Mouse (Mus musculus): ENCODE data around the gene Aprt. TPM values are rescaled to one million over a fixed set of nuclear protein-coding genes. Genes with fewer than 3 reads are reported as not detected.

Gene Aprt
- total RNA-seq, 1 experiment: 400 TPM

- Histone ChIP-seq H3K4me3 (ENCODE audit: insufficient read depth in 1 of 2, low read depth in 1 of 2, low read length in 2 of 2, poor library complexity in 1 of 2, severe bottlenecking in 1 of 2) (no peak overlapping the region), H3K27ac (ENCODE audit: insufficient read depth, low read depth, low read length, poor library complexity, severe bottlenecking) (no peak overlapping the region), H3K9ac (ENCODE audit: insufficient read depth, low read depth, low read length, poor library complexity, severe bottlenecking) (no peak overlapping the region), H3K9me3 (ENCODE audit: control insufficient read depth, insufficient read depth, low read depth, low read length) (no peaks in the 10 kb centered on the region), H3K4me1 (ENCODE audit: control insufficient read depth in 2 of 2, insufficient read depth in 2 of 2, low read length in 2 of 2, poor library complexity in 1 of 2) (peaks cover under 1 to 12% of the 10 kb centered on the region in 2 experiments; a peak in 3 of 4 replicates), H3K36me3 (ENCODE audit: control insufficient read depth, insufficient read depth, low read length, poor library complexity, severe bottlenecking) (peaks cover 9% of the 10 kb centered on the region; the same call in 1 of the 2 replicates)
- in situ Hi-C loops (cut with MboI; ENCODE audit: low sequenced_read_pairs in 2 of 2, unreplicated experiment in 2 of 2): no loop called here
- DNase-seq (ENCODE audit: low read depth, low spot score): no peak
- TF ChIP-seq ZC3H11A (IDR thresholded peaks at IDR 0.05; ENCODE audit: borderline replicate concordance, low read depth, low read length) (no peak), ZNF384 (IDR thresholded peaks at IDR 0.05; ENCODE audit: low read depth, low read length) (no peak), HCFC1 (IDR thresholded peaks at IDR 0.05; ENCODE audit: borderline replicate concordance, insufficient read depth, low read length) (no peak), CHD2 (IDR thresholded peaks at IDR 0.05; ENCODE audit: low read depth, low read length) (no peak), MAFK (IDR thresholded peaks at IDR 0.05; ENCODE audit: insufficient read depth, low read depth, low read length) (no peak)
Measured at GRCm38 (mm10) chr8:122531312-122531711, 45.4 kb downstream of the Aprt start.

- no peak overlapping the region for H3K9ac ChIP-seq (ENCODE audit: insufficient read depth, low read depth, low read length, poor library complexity, severe bottlenecking)
- no peak overlapping the region for H3K4me3 ChIP-seq (ENCODE audit: insufficient read depth in 1 of 2, low read depth in 1 of 2, low read length in 2 of 2, poor library complexity in 1 of 2, severe bottlenecking in 1 of 2)
- peaks cover 7% of the 10 kb centered on the region; the same call in 1 of the 2 replicates for H3K36me3 ChIP-seq (ENCODE audit: control insufficient read depth, insufficient read depth, low read length, poor library complexity, severe bottlenecking)
- TF ChIP-seq HCFC1 (IDR thresholded peaks at IDR 0.05; ENCODE audit: borderline replicate concordance, insufficient read depth, low read length): no peak
- TF ChIP-seq ZC3H11A (IDR thresholded peaks at IDR 0.05; ENCODE audit: borderline replicate concordance, low read depth, low read length): no peak
- TF ChIP-seq CHD2 (IDR thresholded peaks at IDR 0.05; ENCODE audit: low read depth, low read length): no peak
- no peak for TF ChIP-seq MAFK (IDR thresholded peaks at IDR 0.05; ENCODE audit: insufficient read depth, low read depth, low read length)
- no peak for TF ChIP-seq ZNF384 (IDR thresholded peaks at IDR 0.05; ENCODE audit: low read depth, low read length)
- in situ Hi-C loops (cut with MboI; ENCODE audit: low sequenced_read_pairs in 2 of 2, unreplicated experiment in 2 of 2): no loop called here
- H3K9me3 ChIP-seq (ENCODE audit: control insufficient read depth, insufficient read depth, low read depth, low read length): no peaks in the 10 kb centered on the region
- peaks cover 15 to 33% of the 10 kb centered on the region in 2 experiments for H3K4me1 ChIP-seq (ENCODE audit: control insufficient read depth in 2 of 2, insufficient read depth in 2 of 2, low read length in 2 of 2, poor library complexity in 1 of 2)
- no peak overlapping the region for H3K27ac ChIP-seq (ENCODE audit: insufficient read depth, low read depth, low read length, poor library complexity, severe bottlenecking)
- DNase-seq (ENCODE audit: low read depth, low spot score): no peak
Measured at GRCm38 (mm10) chr8:122529159-122529558, 47.5 kb downstream of the Aprt start.

GRCm38 (mm10) chr8:122527937-122528336 lies 48.8 kb downstream of the Aprt start:
- no peak for DNase-seq (ENCODE audit: low read depth, low spot score)
- no peak overlapping the region for H3K4me3 ChIP-seq (ENCODE audit: insufficient read depth in 1 of 2, low read depth in 1 of 2, low read length in 2 of 2, poor library complexity in 1 of 2, severe bottlenecking in 1 of 2)
- peaks cover 16 to 33% of the 10 kb centered on the region in 2 experiments for H3K4me1 ChIP-seq (ENCODE audit: control insufficient read depth in 2 of 2, insufficient read depth in 2 of 2, low read length in 2 of 2, poor library complexity in 1 of 2)
- H3K36me3 ChIP-seq (ENCODE audit: control insufficient read depth, insufficient read depth, low read length, poor library complexity, severe bottlenecking): peaks cover 7% of the 10 kb centered on the region; the same call in 1 of the 2 replicates
- no peak overlapping the region for H3K27ac ChIP-seq (ENCODE audit: insufficient read depth, low read depth, low read length, poor library complexity, severe bottlenecking)
- no peak overlapping the region for H3K9ac ChIP-seq (ENCODE audit: insufficient read depth, low read depth, low read length, poor library complexity, severe bottlenecking)
- no peak for TF ChIP-seq MAFK (IDR thresholded peaks at IDR 0.05; ENCODE audit: insufficient read depth, low read depth, low read length)
- TF ChIP-seq CHD2 (IDR thresholded peaks at IDR 0.05; ENCODE audit: low read depth, low read length): no peak
- no peak for TF ChIP-seq HCFC1 (IDR thresholded peaks at IDR 0.05; ENCODE audit: borderline replicate concordance, insufficient read depth, low read length)
- TF ChIP-seq ZNF384 (IDR thresholded peaks at IDR 0.05; ENCODE audit: low read depth, low read length): no peak
- TF ChIP-seq ZC3H11A (IDR thresholded peaks at IDR 0.05; ENCODE audit: borderline replicate concordance, low read depth, low read length): no peak
- in situ Hi-C loops (cut with MboI; ENCODE audit: low sequenced_read_pairs in 2 of 2, unreplicated experiment in 2 of 2): no loop called here
- no peaks in the 10 kb centered on the region for H3K9me3 ChIP-seq (ENCODE audit: control insufficient read depth, insufficient read depth, low read depth, low read length)

- no peak overlapping the region for H3K9ac ChIP-seq (ENCODE audit: insufficient read depth, low read depth, low read length, poor library complexity, severe bottlenecking)
- in situ Hi-C loops (cut with MboI; ENCODE audit: low sequenced_read_pairs in 2 of 2, unreplicated experiment in 2 of 2): no loop called here
- no peak overlapping the region for H3K4me3 ChIP-seq (ENCODE audit: insufficient read depth in 1 of 2, low read depth in 1 of 2, low read length in 2 of 2, poor library complexity in 1 of 2, severe bottlenecking in 1 of 2)
- peaks cover 18 to 33% of the 10 kb centered on the region in 2 experiments for H3K4me1 ChIP-seq (ENCODE audit: control insufficient read depth in 2 of 2, insufficient read depth in 2 of 2, low read length in 2 of 2, poor library complexity in 1 of 2)
- H3K27ac ChIP-seq (ENCODE audit: insufficient read depth, low read depth, low read length, poor library complexity, severe bottlenecking): no peak overlapping the region
- DNase-seq (ENCODE audit: low read depth, low spot score): no peak
- peaks cover 7% of the 10 kb centered on the region; the same call in 1 of the 2 replicates for H3K36me3 ChIP-seq (ENCODE audit: control insufficient read depth, insufficient read depth, low read length, poor library complexity, severe bottlenecking)
- no peak for TF ChIP-seq HCFC1 (IDR thresholded peaks at IDR 0.05; ENCODE audit: borderline replicate concordance, insufficient read depth, low read length)
- TF ChIP-seq MAFK (IDR thresholded peaks at IDR 0.05; ENCODE audit: insufficient read depth, low read depth, low read length): no peak
- no peak for TF ChIP-seq ZNF384 (IDR thresholded peaks at IDR 0.05; ENCODE audit: low read depth, low read length)
- TF ChIP-seq CHD2 (IDR thresholded peaks at IDR 0.05; ENCODE audit: low read depth, low read length): no peak
- TF ChIP-seq ZC3H11A (IDR thresholded peaks at IDR 0.05; ENCODE audit: borderline replicate concordance, low read depth, low read length): no peak
- H3K9me3 ChIP-seq (ENCODE audit: control insufficient read depth, insufficient read depth, low read depth, low read length): no peaks in the 10 kb centered on the region
Measured at GRCm38 (mm10) chr8:122526526-122527170, 50.1 kb downstream of the Aprt start.

Measured in ES-E14 (cell line).